Mouse (Mus musculus): ENCODE data around the gene Tmem108.
A peak's percentile ranks its signal among the peaks of the same experiment; 100 is the strongest.

The Tmem108 gene

GRCm38 (mm10) chr9:103465711-103466220 is 295.9 kb downstream of the Tmem108 start:
- DNase-seq (ENCODE audit: inconsistent age in 2 of 2, low spot score in 1 of 2), result peak in 1 of 2 experiments; percentile 39

- DNase-seq (ENCODE audit: inconsistent age in 2 of 2, low spot score in 1 of 2), result no peak
These were observed 296.3 kb downstream of the Tmem108 start for GRCm38 (mm10) chr9:103465293-103465692.

GRCm38 (mm10) chr9:103463833-103464232 is 297.8 kb downstream of the Tmem108 start:
- peak in 1 of 2 experiments; percentile 35 for DNase-seq (ENCODE audit: inconsistent age in 2 of 2, low spot score in 1 of 2)

GRCm38 (mm10) chr9:103459839-103460238 is 301.8 kb downstream of the Tmem108 start:
- no peak for DNase-seq (ENCODE audit: inconsistent age in 2 of 2, low spot score in 1 of 2)

- no peak for DNase-seq (ENCODE audit: inconsistent age in 2 of 2, low spot score in 1 of 2)
These were observed 302.3 kb downstream of the Tmem108 start for GRCm38 (mm10) chr9:103459307-103459706.

GRCm38 (mm10) chr9:103449651-103450050 is 312.0 kb downstream of the Tmem108 start:
- no peak for DNase-seq (ENCODE audit: inconsistent age in 2 of 2, low spot score in 1 of 2)

GRCm38 (mm10) chr9:103449092-103449491 is 312.5 kb downstream of the Tmem108 start:
- no peak for DNase-seq (ENCODE audit: inconsistent age in 2 of 2, low spot score in 1 of 2)

- DNase-seq (ENCODE audit: inconsistent age in 2 of 2, low spot score in 1 of 2), result no peak
These were observed 317.0 kb downstream of the Tmem108 start for GRCm38 (mm10) chr9:103444656-103445055.

GRCm38 (mm10) chr9:103443824-103444185 is 317.8 kb downstream of the Tmem108 start:
- no peak for DNase-seq (ENCODE audit: inconsistent age in 2 of 2, low spot score in 1 of 2)

GRCm38 (mm10) chr9:103443121-103443823 is 318.4 kb downstream of the Tmem108 start:
- no peak for DNase-seq (ENCODE audit: inconsistent age in 2 of 2, low spot score in 1 of 2)

GRCm38 (mm10) chr9:103440597-103440996 is 321.0 kb downstream of the Tmem108 start:
- DNase-seq (ENCODE audit: inconsistent age in 2 of 2, low spot score in 1 of 2), result no peak

GRCm38 (mm10) chr9:103437104-103437503 is 324.5 kb downstream of the Tmem108 start:
- no peak for DNase-seq (ENCODE audit: inconsistent age in 2 of 2, low spot score in 1 of 2)

GRCm38 (mm10) chr9:103434116-103434515 is 327.5 kb downstream of the Tmem108 start:
- no peak for DNase-seq (ENCODE audit: inconsistent age in 2 of 2, low spot score in 1 of 2)
